Mouse (Mus musculus): ENCODE measurements at regions not wholly inside any gene's neighbourhood (a gene's known extent, or its start where the extent isn't known, plus 50 kb on each side); places are given as distances from the start of the nearest gene placed in this dataset.

- Histone ChIP-seq H3K4me3 (ENCODE audit: low read depth, low read length) (no peak overlapping the region), H3K27me3 (ENCODE audit: control insufficient read depth, insufficient read depth, low read length) (no peaks in the 10 kb centered on the region), H3K4me2 (no peak overlapping the region), H3K9ac (ENCODE audit: low read depth, low read length) (no peak overlapping the region), H3K27ac (ENCODE audit: low read depth, low read length) (no peak overlapping the region), H3K36me3 (ENCODE audit: control insufficient read depth, insufficient read depth, low read length) (no peaks in the 10 kb centered on the region), H3K4me1 (ENCODE audit: control insufficient read depth, insufficient read depth, low read length) (no peaks in the 10 kb centered on the region), H3K9me3 (replicated peaks; ENCODE audit: control insufficient read depth, low read length) (no peaks in the 10 kb centered on the region)
- ATAC-seq (replicated peaks; ENCODE audit: insufficient number of reproducible peaks, low FRiP score, low TSS enrichment) = no peak
- 33% methylated on average over 5 of the region's 5 CpGs for WGBS (ENCODE audit: insufficient replicate concordance)
These were observed 324.3 kb downstream of the Qk start for GRCm38 (mm10) chr17:9995321-9995720.

- 88% methylated on average over 1 of the region's 1 CpGs for WGBS (ENCODE audit: insufficient replicate concordance)
- Histone ChIP-seq H3K9me3 (replicated peaks; ENCODE audit: control insufficient read depth, low read length) (peaks cover 4% of the 10 kb centered on the region; the same call in 1 of the 2 replicates), H3K27me3 (ENCODE audit: control insufficient read depth, insufficient read depth, low read length) (no peaks in the 10 kb centered on the region), H3K27ac (ENCODE audit: low read depth, low read length) (no peak overlapping the region), H3K4me3 (ENCODE audit: low read depth, low read length) (no peak overlapping the region), H3K4me2 (no peak overlapping the region), H3K9ac (ENCODE audit: low read depth, low read length) (no peak overlapping the region), H3K4me1 (ENCODE audit: control insufficient read depth, insufficient read depth, low read length) (peaks cover 11% of the 10 kb centered on the region), H3K36me3 (ENCODE audit: control insufficient read depth, insufficient read depth, low read length) (no peaks in the 10 kb centered on the region; the same call in 1 of the 2 replicates)
- ATAC-seq (replicated peaks; ENCODE audit: insufficient number of reproducible peaks, low FRiP score, low TSS enrichment) = no peak
These were observed 321.2 kb upstream of the Pabpc6 start for GRCm38 (mm10) chr17:9990744-9991143.

GRCm38 (mm10) chr17:9981273-9981672, 311.8 kb upstream of the Pabpc6 start:
- H3K4me2 ChIP-seq = no peak overlapping the region
- H3K27me3 ChIP-seq (ENCODE audit: control insufficient read depth, insufficient read depth, low read length) = no peaks in the 10 kb centered on the region
- ATAC-seq (replicated peaks; ENCODE audit: insufficient number of reproducible peaks, low FRiP score, low TSS enrichment) = no peak
- H3K4me3 ChIP-seq (ENCODE audit: low read depth, low read length) = no peak overlapping the region
- no peak overlapping the region for H3K27ac ChIP-seq (ENCODE audit: low read depth, low read length)
- H3K9ac ChIP-seq (ENCODE audit: low read depth, low read length) = no peak overlapping the region
- peaks cover 2% of the 10 kb centered on the region; the same call in 1 of the 2 replicates for H3K9me3 ChIP-seq (replicated peaks; ENCODE audit: control insufficient read depth, low read length)
- 80% methylated on average over 3 of the region's 3 CpGs for WGBS (ENCODE audit: insufficient replicate concordance)
- no peaks in the 10 kb centered on the region; the same call in 1 of the 2 replicates for H3K36me3 ChIP-seq (ENCODE audit: control insufficient read depth, insufficient read depth, low read length)
- peaks cover 21% of the 10 kb centered on the region; the same call in 1 of the 2 replicates for H3K4me1 ChIP-seq (ENCODE audit: control insufficient read depth, insufficient read depth, low read length)

GRCm38 (mm10) chr17:9976866-9977421, 307.4 kb upstream of the Pabpc6 start:
- ATAC-seq (replicated peaks; ENCODE audit: insufficient number of reproducible peaks, low FRiP score, low TSS enrichment) = peak; percentile 59; the same call in 1 of the 2 replicates
- Histone ChIP-seq H3K36me3 (ENCODE audit: control insufficient read depth, insufficient read depth, low read length) (no peaks in the 10 kb centered on the region), H3K27ac (ENCODE audit: low read depth, low read length) (peak overlapping the region; percentile 84), H3K9me3 (replicated peaks; ENCODE audit: control insufficient read depth, low read length) (no peaks in the 10 kb centered on the region), H3K4me1 (ENCODE audit: control insufficient read depth, insufficient read depth, low read length) (peaks cover 23% of the 10 kb centered on the region; the same call in 1 of the 2 replicates), H3K27me3 (ENCODE audit: control insufficient read depth, insufficient read depth, low read length) (no peaks in the 10 kb centered on the region), H3K4me3 (ENCODE audit: low read depth, low read length) (no peak overlapping the region), H3K4me2 (peak overlapping the region; percentile 46), H3K9ac (ENCODE audit: low read depth, low read length) (no peak overlapping the region)
- WGBS (ENCODE audit: insufficient replicate concordance) = 39% methylated on average over 4 of the region's 4 CpGs

- Histone ChIP-seq H3K27ac (ENCODE audit: low read depth, low read length) (peak overlapping the region; percentile 84), H3K9me3 (replicated peaks; ENCODE audit: control insufficient read depth, low read length) (no peaks in the 10 kb centered on the region), H3K4me2 (no peak overlapping the region), H3K4me3 (ENCODE audit: low read depth, low read length) (no peak overlapping the region), H3K9ac (ENCODE audit: low read depth, low read length) (no peak overlapping the region), H3K36me3 (ENCODE audit: control insufficient read depth, insufficient read depth, low read length) (no peaks in the 10 kb centered on the region), H3K27me3 (ENCODE audit: control insufficient read depth, insufficient read depth, low read length) (no peaks in the 10 kb centered on the region), H3K4me1 (ENCODE audit: control insufficient read depth, insufficient read depth, low read length) (peaks cover 23% of the 10 kb centered on the region; the same call in 1 of the 2 replicates)
- 56% methylated on average over 14 of the region's 14 CpGs for WGBS (ENCODE audit: insufficient replicate concordance)
- ATAC-seq (replicated peaks; ENCODE audit: insufficient number of reproducible peaks, low FRiP score, low TSS enrichment) = no peak
These were observed 306.5 kb upstream of the Pabpc6 start for GRCm38 (mm10) chr17:9975995-9976394.

- Histone ChIP-seq H3K4me1 (ENCODE audit: control insufficient read depth, insufficient read depth, low read length) (peaks cover 23% of the 10 kb centered on the region; the same call in 1 of the 2 replicates), H3K9me3 (replicated peaks; ENCODE audit: control insufficient read depth, low read length) (no peaks in the 10 kb centered on the region), H3K36me3 (ENCODE audit: control insufficient read depth, insufficient read depth, low read length) (no peaks in the 10 kb centered on the region), H3K4me3 (ENCODE audit: low read depth, low read length) (no peak overlapping the region), H3K27me3 (ENCODE audit: control insufficient read depth, insufficient read depth, low read length) (no peaks in the 10 kb centered on the region), H3K27ac (ENCODE audit: low read depth, low read length) (peak overlapping the region; percentile 84; the same call in 1 of the 2 replicates), H3K9ac (ENCODE audit: low read depth, low read length) (no peak overlapping the region), H3K4me2 (no peak overlapping the region)
- no peak for ATAC-seq (replicated peaks; ENCODE audit: insufficient number of reproducible peaks, low FRiP score, low TSS enrichment)
- 85% methylated on average over 1 of the region's 1 CpGs for WGBS (ENCODE audit: insufficient replicate concordance)
These were observed 305.6 kb upstream of the Pabpc6 start for GRCm38 (mm10) chr17:9975153-9975552.

GRCm38 (mm10) chr17:9967988-9968387, 298.5 kb upstream of the Pabpc6 start:
- ATAC-seq (replicated peaks; ENCODE audit: insufficient number of reproducible peaks, low FRiP score, low TSS enrichment) = no peak
- WGBS (ENCODE audit: insufficient replicate concordance) = 57% methylated on average over 7 of the region's 7 CpGs
- H3K9ac ChIP-seq (ENCODE audit: low read depth, low read length) = no peak overlapping the region

GRCm38 (mm10) chr17:9962893-9963436, 293.4 kb upstream of the Pabpc6 start:
- Histone ChIP-seq H3K36me3 (ENCODE audit: control insufficient read depth, insufficient read depth, low read length) (no peaks in the 10 kb centered on the region), H3K9me3 (replicated peaks; ENCODE audit: control insufficient read depth, low read length) (no peaks in the 10 kb centered on the region), H3K4me3 (ENCODE audit: low read depth, low read length) (no peak overlapping the region), H3K27me3 (ENCODE audit: control insufficient read depth, insufficient read depth, low read length) (no peaks in the 10 kb centered on the region), H3K27ac (ENCODE audit: low read depth, low read length) (no peak overlapping the region), H3K9ac (ENCODE audit: low read depth, low read length) (no peak overlapping the region), H3K4me2 (no peak overlapping the region), H3K4me1 (ENCODE audit: control insufficient read depth, insufficient read depth, low read length) (peaks cover 7% of the 10 kb centered on the region)
- no peak for ATAC-seq (replicated peaks; ENCODE audit: insufficient number of reproducible peaks, low FRiP score, low TSS enrichment)
- 59% methylated on average over 10 of the region's 10 CpGs for WGBS (ENCODE audit: insufficient replicate concordance)

More at GRCm38 (mm10) chr17:9967988-9968387, 298.5 kb upstream of the Pabpc6 start:
- peaks cover 3% of the 10 kb centered on the region; the same call in 1 of the 2 replicates for H3K4me1 ChIP-seq (ENCODE audit: control insufficient read depth, insufficient read depth, low read length)
- H3K4me3 ChIP-seq (ENCODE audit: low read depth, low read length) = no peak overlapping the region
- H3K4me2 ChIP-seq = no peak overlapping the region
- no peaks in the 10 kb centered on the region for H3K27me3 ChIP-seq (ENCODE audit: control insufficient read depth, insufficient read depth, low read length)
- no peak overlapping the region for H3K27ac ChIP-seq (ENCODE audit: low read depth, low read length)
- H3K36me3 ChIP-seq (ENCODE audit: control insufficient read depth, insufficient read depth, low read length) = no peaks in the 10 kb centered on the region
- H3K9me3 ChIP-seq (replicated peaks; ENCODE audit: control insufficient read depth, low read length) = no peaks in the 10 kb centered on the region

All from heart, embryonic 11.5 days (tissue).